Mouse (Mus musculus) small intestine, adult 2 months (tissue): ENCODE measurements around the gene Olfr905. TPM values are rescaled to one million over a fixed set of nuclear protein-coding genes. Genes with fewer than 3 reads are reported as not detected.

Source experiments
- H3K27ac ChIP-seq: fragments of 200-500 bp; 2 replicates; pipeline ENCODE4 v1.5.1; 2012; ENCODE audit warnings: low read depth, low read length, control low read depth, inconsistent platforms; ENCODE audit not compliant: insufficient read depth
- H3K27me3 ChIP-seq: fragments of 200-500 bp; 2 replicates; pipeline ENCODE4 v1.6.1; 2012; ENCODE audit warnings: mild to moderate bottlenecking, moderate library complexity, low read length, inconsistent platforms; ENCODE audit not compliant: control insufficient read depth, insufficient read depth
- H3K36me3 ChIP-seq: fragments of 200-500 bp; 2 replicates; pipeline ENCODE4 v1.6.1; 2012; ENCODE audit warnings: mild to moderate bottlenecking, low read length, control low read depth, inconsistent platforms; ENCODE audit not compliant: control insufficient read depth, insufficient read depth
- H3K4me1 ChIP-seq: fragments of 200-500 bp; 2 replicates; pipeline ENCODE4 v1.6.1; 2012; ENCODE audit warnings: low read length, inconsistent platforms, mixed read lengths; ENCODE audit not compliant: control insufficient read depth, insufficient read depth, insufficient read length
- H3K4me3 ChIP-seq: fragments of 200-500 bp; 2 replicates; pipeline ENCODE4 v1.5.1; 2012; ENCODE audit warnings: low read depth, mild to moderate bottlenecking, control low read depth, inconsistent platforms, low read length, moderate library complexity
- CTCF ChIP-seq: fragments of 200-500 bp; IDR thresholded peaks from 2 replicates; pipeline ENCODE4 v1.5.1; 2012; ENCODE audit warnings: low read depth, mild to moderate bottlenecking, control low read depth, inconsistent platforms, low read length, moderate library complexity, mixed read lengths; ENCODE audit not compliant: insufficient replicate concordance, insufficient read length; ENCODE audit errors: extremely low read depth
- POLR2A ChIP-seq: fragments of 200-500 bp; IDR thresholded peaks from 2 replicates; pipeline ENCODE4 v1.6.1; 2012; ENCODE audit warnings: low read depth, mild to moderate bottlenecking, control low read depth, inconsistent platforms, low read length, moderate library complexity
- WGBS: fragments of 180-500 bp; shearing (Covaris S2); methylation state at CpG from one replicate; pipeline ENCODE4 v1.1.7; 2018; 5-methylcytosine and 5-hydroxymethylcytosine counted together
- polyA plus RNA-seq: library from polyadenylated mRNA; depleted of rRNA; stranded (reverse); fragments of >200 nt; gene quantifications from 2 replicates; pipeline ENCODE4 v1.2.3, GENCODE M21; 2012; rRNA removed

Olfr905 gene
- polyA plus RNA-seq, 1 experiment = not detected

GRCm38 (mm10) chr9:38495501-38495900 is 24.6 kb downstream of the Olfr905 start, which contains the start of gene Olfr907:
Gene Olfr907, plus strand, starts transcription at chr9:38495801.
- 72% methylated on average over 2 of the region's 2 CpGs for WGBS
- TF ChIP-seq POLR2A (no peak), CTCF (no peak)
- no peak within 1 kb of the TSS for H3K27ac ChIP-seq

GRCm38 (mm10) chr9:38512353-38512752 is 41.4 kb downstream of the Olfr905 start:
- WGBS = 66% methylated on average over 2 of the region's 2 CpGs
- Histone ChIP-seq H3K27ac (no peak overlapping the region), H3K36me3 (no peaks in the 10 kb centered on the region), H3K4me1 (no peaks in the 10 kb centered on the region), H3K27me3 (no peaks in the 10 kb centered on the region), H3K4me3 (no peak overlapping the region)
- TF ChIP-seq CTCF (no peak), POLR2A (no peak)

More at GRCm38 (mm10) chr9:38495501-38495900, 24.6 kb downstream of the Olfr905 start, which contains the start of gene Olfr907:
- Histone ChIP-seq H3K27me3 (no peaks in the 10 kb centered on the region), H3K36me3 (no peaks in the 10 kb centered on the region), H3K4me3 (no peak within 1 kb of the TSS), H3K4me1 (no peaks in the 10 kb centered on the region)

- no peak for TF ChIP-seq CTCF
- 57% methylated on average over 1 of the region's 1 CpGs for WGBS
- Histone ChIP-seq H3K27me3 (no peaks in the 10 kb centered on the region), H3K27ac (no peak within 1 kb of the TSS), H3K36me3 (no peaks in the 10 kb centered on the region), H3K4me1 (no peaks in the 10 kb centered on the region), H3K4me3 (no peak within 1 kb of the TSS)
Observed at GRCm38 (mm10) chr9:38521280-38521679, 50.4 kb downstream of the Olfr905 start, which contains the start of gene Olfr911-ps1. Gene Olfr911-ps1, plus strand, starts transcription at chr9:38521580.

Other genes starting within 250 kb of the Olfr905 start
- not detected in 2 replicates for gene Olfr143, start 218.3 kb upstream of the Olfr905 start, polyA plus RNA-seq
- gene Olfr895, start 203.3 kb upstream of the Olfr905 start, polyA plus RNA-seq = not detected in 2 replicates
- not detected in 2 replicates for gene Olfr896-ps1, start 180.0 kb upstream of the Olfr905 start, polyA plus RNA-seq
- not detected in 2 replicates for gene Olfr25, start 142.0 kb upstream of the Olfr905 start, polyA plus RNA-seq
- gene Olfr898, start 122.7 kb upstream of the Olfr905 start, polyA plus RNA-seq = not detected in 2 replicates
- gene Olfr250, start 104.2 kb upstream of the Olfr905 start, polyA plus RNA-seq = not detected in 2 replicates
- gene Olfr251, start 94.0 kb upstream of the Olfr905 start, polyA plus RNA-seq = not detected in 2 replicates
- gene Olfr147, start 69.4 kb upstream of the Olfr905 start, polyA plus RNA-seq = not detected in 2 replicates
- gene Olfr901, start 41.7 kb upstream of the Olfr905 start, polyA plus RNA-seq = not detected in 2 replicates
- gene Olfr902, start 23.5 kb upstream of the Olfr905 start, polyA plus RNA-seq = not detected in 2 replicates
- gene Olfr904, start 8.0 kb upstream of the Olfr905 start, polyA plus RNA-seq = not detected in 2 replicates
- gene Olfr906, start 16.0 kb downstream of the Olfr905 start, polyA plus RNA-seq = not detected in 2 replicates
- not detected in 2 replicates for gene Olfr907, start 24.7 kb downstream of the Olfr905 start, polyA plus RNA-seq
- gene Olfr911-ps1, start 50.5 kb downstream of the Olfr905 start, polyA plus RNA-seq = not detected in 2 replicates
- gene Olfr910, start 66.7 kb downstream of the Olfr905 start, polyA plus RNA-seq = not detected in 2 replicates
- not detected in 2 replicates for gene Olfr912, start 109.1 kb downstream of the Olfr905 start, polyA plus RNA-seq
- not detected in 2 replicates for gene Olfr913, start 121.7 kb downstream of the Olfr905 start, polyA plus RNA-seq
- not detected in 2 replicates for gene Olfr914, start 134.0 kb downstream of the Olfr905 start, polyA plus RNA-seq
- not detected in 2 replicates for gene Olfr916, start 188.8 kb downstream of the Olfr905 start, polyA plus RNA-seq
- gene Olfr917, start 194.7 kb downstream of the Olfr905 start, polyA plus RNA-seq = not detected in 2 replicates
- not detected in 2 replicates for gene Olfr918, start 203.5 kb downstream of the Olfr905 start, polyA plus RNA-seq
- gene Olfr919, start 232.6 kb downstream of the Olfr905 start, polyA plus RNA-seq = not detected in 2 replicates
- 2.9 and 6.3 TPM in 2 replicates for gene Vwa5a, start 247.2 kb downstream of the Olfr905 start, polyA plus RNA-seq